Mouse (Mus musculus): Measurements from ENCODE around the gene Kcnk13.

Gene Kcnk13

DNA sequence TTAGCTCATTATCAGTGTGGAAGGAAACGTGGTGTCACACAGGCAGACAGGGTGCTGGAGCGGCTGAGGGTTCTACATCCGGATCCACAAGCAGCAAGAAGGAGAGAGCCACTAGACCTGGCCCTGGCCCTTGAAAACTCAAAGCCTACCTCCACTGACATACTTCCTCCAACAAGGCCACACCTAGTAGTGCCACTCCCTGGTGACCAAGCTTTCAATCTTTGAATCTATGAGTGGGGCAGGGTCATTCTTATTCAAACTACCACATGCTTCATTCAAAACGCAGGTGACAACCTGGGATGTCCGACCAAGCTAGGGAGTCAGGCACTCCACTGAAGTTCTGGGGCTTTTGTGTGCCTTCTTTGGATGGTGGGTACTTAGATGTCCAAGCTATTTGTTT, 35.4 kb downstream of the Kcnk13 start:
- in situ Hi-C loops (cut with MboI; ENCODE audit: low pct_unique_long_range_greater_than_20kb in 1 of 2, low sequenced_read_pairs in 2 of 2, unreplicated experiment in 1 of 2), result loop anchor here in 1 of 2 experiments (25.0 kb wide), 1 partner anchor 288 kb away; no protein-coding TSS in a partner anchor

DNA sequence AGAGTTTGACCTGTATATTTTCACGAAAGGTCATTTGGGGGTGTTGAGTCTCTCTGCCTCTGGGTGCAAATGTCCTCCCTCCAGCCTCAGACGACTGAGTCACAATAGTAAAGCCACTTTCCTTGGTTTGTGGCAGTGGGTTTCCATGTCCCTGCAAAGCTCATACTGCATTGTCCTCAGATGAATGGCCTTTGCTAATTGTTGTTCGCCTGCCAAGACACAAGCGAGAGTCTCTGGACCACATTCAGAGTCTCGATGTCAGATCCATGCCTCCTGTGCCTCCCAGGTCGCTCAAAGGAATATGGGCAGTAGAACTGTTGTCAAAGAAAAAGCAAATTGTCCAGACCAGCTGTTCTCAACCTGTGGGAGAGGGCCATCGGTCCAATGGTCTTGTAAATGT, 36.1 kb downstream of the Kcnk13 start:
- in situ Hi-C loops (cut with MboI; ENCODE audit: low pct_unique_long_range_greater_than_20kb in 1 of 2, low sequenced_read_pairs in 2 of 2, unreplicated experiment in 1 of 2), result no loop called here

DNA sequence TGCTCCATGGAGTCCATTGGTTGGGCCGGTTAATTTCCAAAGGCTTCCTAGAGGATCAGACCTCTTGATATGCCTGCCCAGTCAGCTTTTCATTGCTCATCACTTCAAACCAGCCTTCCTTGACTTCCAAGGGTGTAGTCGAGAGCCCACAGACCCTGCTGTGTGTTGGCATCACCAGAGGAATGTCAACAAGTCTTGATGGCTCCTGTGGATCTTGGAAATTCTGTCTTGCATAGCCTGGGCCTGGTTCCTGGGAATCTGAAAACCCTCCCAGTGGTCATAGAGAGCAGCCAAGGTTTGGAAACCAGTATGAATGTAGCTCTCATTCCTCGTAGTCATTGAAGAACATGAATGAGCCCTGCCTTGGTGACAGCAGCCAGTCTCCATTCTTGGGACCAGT, 36.9 kb downstream of the Kcnk13 start:
- in situ Hi-C loops (cut with MboI; ENCODE audit: low pct_unique_long_range_greater_than_20kb in 1 of 2, low sequenced_read_pairs in 2 of 2, unreplicated experiment in 1 of 2), result no loop called here

DNA sequence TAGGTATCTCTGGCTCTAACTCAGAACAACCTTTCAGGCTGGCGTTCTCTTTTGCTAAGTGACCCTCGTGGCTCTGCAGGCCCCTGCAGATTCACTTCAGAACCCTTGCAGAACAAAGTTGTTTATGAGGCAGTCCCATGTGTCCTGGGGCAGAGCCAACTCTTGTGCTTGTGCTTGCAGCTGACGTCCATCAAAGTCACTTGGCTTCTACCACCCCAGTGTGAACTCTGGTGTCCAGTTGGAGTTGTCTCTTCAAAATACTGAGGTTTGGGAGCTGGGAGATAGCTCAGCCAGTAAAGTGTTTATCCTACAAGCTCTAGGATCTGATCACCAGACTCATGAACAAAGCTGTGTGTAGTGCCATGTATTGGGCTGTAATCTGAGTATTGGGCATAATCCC, 37.6 kb downstream of the Kcnk13 start:
- in situ Hi-C loops (cut with MboI; ENCODE audit: low pct_unique_long_range_greater_than_20kb in 1 of 2, low sequenced_read_pairs in 2 of 2, unreplicated experiment in 1 of 2), result no loop called here

DNA sequence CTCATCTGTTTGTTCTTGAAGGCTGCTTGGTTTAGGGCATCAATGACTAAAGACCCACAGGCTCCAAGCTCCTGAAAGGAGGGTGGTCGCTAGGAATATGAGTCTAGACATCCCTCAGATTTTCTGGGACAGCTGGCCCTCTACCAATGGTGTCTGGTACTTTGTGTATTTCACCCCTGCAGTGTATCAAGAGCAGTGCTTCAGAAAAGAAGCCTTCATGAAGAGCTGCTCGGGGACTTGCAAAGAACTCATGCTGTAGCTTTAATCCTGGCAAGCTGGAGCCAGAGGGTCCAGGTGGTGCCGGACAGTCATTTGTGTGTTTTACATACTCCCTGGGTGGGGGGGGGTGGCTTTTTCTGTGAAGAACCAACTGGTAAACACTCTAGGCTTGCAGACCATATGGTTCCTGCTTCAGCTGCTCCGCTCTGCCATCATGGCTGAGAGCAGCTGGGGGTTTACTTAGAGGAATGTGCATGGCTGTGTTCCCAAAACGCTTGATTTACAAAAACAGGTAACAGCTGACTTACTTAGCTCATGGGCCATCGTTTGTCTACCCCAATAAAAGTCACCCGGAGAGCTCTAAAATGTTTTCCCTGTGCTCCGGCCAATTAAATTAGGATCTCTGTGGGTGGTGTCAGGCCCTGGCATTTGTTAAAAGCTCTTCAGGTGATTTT, 38.8 kb downstream of the Kcnk13 start:
- in situ Hi-C loops (cut with MboI; ENCODE audit: low pct_unique_long_range_greater_than_20kb in 1 of 2, low sequenced_read_pairs in 2 of 2, unreplicated experiment in 1 of 2), result no loop called here

DNA sequence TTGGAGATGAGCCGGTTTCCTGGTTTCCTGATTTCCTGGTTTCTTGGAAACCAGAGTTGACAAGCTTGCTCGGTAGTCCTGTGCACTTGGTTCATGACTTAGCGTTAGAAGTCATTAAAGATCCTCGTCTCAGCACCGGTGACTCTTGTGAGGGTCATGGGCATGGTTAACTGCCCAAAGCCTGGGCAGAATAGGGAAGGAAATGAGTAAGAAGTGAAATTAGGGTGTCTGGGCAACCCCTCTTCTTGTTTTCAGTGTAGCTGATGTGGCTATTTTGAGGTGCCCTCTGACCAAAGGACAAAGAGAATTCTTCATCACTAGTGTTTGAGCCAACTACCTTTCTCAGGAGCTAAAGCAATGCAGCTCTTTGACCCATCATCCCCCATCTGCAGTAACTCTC, 41.0 kb downstream of the Kcnk13 start:
- in situ Hi-C loops (cut with MboI; ENCODE audit: low pct_unique_long_range_greater_than_20kb in 1 of 2, low sequenced_read_pairs in 2 of 2, unreplicated experiment in 1 of 2), result no loop called here

DNA sequence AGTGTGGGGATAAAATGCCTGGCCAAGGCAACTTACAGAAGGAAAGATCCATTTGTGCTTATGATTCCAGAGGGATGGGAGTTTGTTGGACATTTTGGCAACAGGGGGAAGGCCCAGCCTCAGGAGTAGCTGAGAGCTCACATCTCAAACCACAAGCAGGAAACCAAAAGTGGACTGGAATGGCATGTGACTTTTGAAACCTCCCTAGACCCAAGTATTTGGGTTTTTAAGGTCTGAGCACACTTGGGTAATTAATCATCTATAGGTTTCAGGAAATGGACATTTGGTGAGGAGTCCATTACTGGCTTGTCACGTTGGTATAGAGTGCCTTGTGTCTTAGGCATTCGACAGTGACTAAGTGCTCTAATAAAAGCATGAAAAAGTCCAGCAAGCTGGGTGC, 42.4 kb downstream of the Kcnk13 start:
- in situ Hi-C loops (cut with MboI; ENCODE audit: low pct_unique_long_range_greater_than_20kb in 1 of 2, low sequenced_read_pairs in 2 of 2, unreplicated experiment in 1 of 2), result no loop called here

DNA sequence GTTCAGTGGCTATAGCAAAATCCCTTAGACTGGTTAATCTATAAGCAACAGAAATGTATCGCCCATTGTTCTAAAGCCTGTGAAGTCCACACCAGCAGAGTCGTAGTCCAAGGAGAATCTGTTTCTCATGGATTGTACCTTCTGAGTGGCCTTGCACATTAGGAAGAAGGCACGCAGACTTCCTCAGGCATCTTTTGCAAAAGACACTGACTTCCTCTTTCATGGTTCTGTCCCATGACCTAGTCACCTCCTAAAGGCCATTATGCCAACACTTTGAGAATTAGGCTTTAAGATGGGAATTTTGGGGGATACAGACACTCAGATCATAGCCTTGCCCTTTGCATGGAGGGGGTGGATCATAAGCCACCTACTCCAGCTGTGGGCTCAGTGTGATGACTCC, 48.5 kb downstream of the Kcnk13 start:
- in situ Hi-C loops (cut with MboI; ENCODE audit: low pct_unique_long_range_greater_than_20kb in 1 of 2, low sequenced_read_pairs in 2 of 2, unreplicated experiment in 1 of 2), result no loop called here

DNA sequence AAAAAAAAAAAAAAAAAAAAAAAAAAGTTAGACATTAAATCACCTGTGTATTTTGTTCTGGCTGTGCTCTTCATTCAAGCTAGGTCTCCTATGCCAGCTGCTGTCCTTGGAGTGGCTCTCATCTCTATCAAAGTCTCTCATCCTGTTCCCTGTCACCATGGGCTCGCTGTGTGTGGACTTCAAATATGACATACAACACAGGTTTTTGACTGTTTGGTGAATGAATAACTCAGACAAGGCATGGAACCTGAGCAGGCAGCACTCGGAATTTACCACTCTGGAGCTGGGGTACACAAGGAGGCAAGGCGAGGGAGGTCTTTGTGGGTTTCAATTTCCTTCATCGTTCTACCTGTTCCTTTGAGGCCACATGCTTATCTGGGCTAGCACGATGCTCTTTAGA, 50.8 kb downstream of the Kcnk13 start:
- in situ Hi-C loops (cut with MboI; ENCODE audit: low pct_unique_long_range_greater_than_20kb in 1 of 2, low sequenced_read_pairs in 2 of 2, unreplicated experiment in 1 of 2), result no loop called here

DNA sequence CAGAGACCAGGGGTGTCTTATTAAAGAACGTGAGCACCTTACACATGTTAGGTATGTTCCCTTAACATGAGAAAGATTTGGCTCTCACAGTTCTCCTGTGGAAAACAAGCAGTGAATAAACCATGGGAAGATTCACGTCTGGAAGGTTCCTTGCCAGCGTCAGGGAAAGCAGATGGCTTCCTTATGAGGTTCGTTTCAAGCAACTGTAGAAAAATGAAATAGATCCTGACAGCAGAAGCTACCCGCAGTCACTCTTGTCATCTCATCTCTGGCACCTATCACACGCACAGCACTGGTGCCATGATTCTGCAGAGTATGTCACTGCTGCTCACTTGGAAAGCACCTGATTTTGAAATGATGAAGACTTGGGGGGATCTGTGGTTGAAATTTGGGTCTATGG, 53.4 kb downstream of the Kcnk13 start:
- in situ Hi-C loops (cut with MboI; ENCODE audit: low pct_unique_long_range_greater_than_20kb in 1 of 2, low sequenced_read_pairs in 2 of 2, unreplicated experiment in 1 of 2), result no loop called here

DNA sequence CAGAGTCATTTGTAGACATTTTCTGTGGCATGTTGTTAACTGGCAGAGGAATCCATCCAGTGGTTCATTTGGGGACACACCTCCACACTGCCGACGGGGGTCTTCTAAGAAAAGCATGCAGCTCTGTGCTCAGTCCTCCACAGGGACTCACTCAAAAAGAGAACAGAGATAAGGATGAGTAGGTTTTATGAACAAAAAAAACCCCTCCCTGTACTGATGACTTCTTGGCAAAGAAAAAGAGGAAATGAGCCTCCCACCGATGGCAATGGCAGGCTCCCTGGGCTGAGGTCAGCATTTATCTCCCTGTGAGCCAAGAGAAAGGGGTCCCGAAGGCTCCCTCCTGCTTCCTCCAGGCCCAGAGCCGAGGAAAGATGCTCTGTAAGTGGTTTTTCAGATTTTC, 58.2 kb downstream of the Kcnk13 start:
- in situ Hi-C loops (cut with MboI; ENCODE audit: low pct_unique_long_range_greater_than_20kb in 1 of 2, low sequenced_read_pairs in 2 of 2, unreplicated experiment in 1 of 2), result no loop called here

DNA sequence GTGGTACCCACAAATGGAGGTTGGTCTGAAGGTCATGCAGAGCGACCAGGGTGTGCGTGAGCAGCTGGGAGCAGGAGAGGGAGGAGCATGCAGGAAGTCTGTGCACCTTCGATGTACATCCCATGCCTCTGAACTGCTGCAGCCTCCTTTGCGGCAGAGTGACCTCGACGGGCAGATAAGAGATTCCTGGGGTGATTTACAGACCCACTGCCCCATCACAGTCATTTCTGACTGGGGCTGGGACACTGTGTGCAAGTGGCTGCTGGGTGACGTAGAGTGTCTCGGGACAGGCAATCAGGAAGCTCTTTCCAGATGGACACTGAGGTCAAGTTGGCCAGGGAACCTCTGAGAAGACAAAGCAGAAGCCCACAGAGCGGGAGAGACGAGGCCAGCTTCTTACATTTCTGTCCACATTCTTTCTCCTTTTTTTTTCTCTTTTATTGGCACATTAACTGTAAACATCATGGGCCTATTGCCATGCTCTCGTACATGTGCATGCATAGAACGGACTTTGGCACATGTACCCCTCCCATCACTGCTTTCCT, 59.6 kb downstream of the Kcnk13 start:
- in situ Hi-C loops (cut with MboI; ENCODE audit: low pct_unique_long_range_greater_than_20kb in 1 of 2, low sequenced_read_pairs in 2 of 2, unreplicated experiment in 1 of 2), result no loop called here

DNA sequence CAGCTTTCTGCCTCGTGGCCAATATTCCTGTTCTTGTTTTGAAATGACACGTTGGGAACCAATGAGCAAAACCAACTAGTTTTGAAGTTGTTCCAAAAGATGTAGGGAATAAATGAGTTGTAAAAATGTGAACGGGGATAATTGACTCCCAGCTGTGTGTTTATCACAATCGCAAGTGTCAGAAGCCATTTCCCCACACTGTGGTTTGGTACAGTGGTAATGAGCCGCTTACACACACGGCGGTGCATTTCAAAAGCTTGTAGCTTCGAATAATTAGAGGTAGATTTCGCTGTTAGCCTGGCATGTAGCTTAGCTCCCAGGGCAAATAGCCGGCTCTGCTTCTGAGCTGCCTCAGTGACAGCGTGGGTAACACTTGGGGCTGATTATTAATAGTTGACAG, 61.4 kb downstream of the Kcnk13 start:
- in situ Hi-C loops (cut with MboI; ENCODE audit: low pct_unique_long_range_greater_than_20kb in 1 of 2, low sequenced_read_pairs in 2 of 2, unreplicated experiment in 1 of 2), result no loop called here

DNA sequence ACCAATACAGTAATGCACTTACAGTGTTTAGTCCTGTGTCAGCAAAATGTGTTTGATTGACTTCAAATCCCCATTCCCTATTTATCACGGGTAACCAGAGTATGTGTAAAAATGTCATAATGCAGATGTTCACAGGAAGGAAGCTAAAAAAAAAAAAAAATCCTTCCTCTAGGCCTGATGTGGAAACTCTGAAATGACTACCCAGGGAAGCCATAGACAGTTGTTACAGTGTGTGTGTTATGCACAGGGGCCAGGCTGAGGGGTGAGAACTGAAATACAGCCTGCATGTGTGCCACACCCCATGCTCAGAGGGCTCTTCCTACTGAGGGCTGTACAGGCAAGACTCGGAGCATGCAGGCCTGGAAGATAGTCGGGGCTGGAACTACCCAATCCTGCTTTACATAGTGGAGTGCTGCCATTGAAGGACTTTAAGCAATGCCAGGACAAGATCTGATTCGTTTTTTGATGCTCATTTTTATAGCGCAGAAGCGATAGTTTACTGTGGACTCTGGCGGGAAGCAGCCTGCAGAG, 62.5 kb downstream of the Kcnk13 start:
- in situ Hi-C loops (cut with MboI; ENCODE audit: low pct_unique_long_range_greater_than_20kb in 1 of 2, low sequenced_read_pairs in 2 of 2, unreplicated experiment in 1 of 2), result no loop called here

DNA sequence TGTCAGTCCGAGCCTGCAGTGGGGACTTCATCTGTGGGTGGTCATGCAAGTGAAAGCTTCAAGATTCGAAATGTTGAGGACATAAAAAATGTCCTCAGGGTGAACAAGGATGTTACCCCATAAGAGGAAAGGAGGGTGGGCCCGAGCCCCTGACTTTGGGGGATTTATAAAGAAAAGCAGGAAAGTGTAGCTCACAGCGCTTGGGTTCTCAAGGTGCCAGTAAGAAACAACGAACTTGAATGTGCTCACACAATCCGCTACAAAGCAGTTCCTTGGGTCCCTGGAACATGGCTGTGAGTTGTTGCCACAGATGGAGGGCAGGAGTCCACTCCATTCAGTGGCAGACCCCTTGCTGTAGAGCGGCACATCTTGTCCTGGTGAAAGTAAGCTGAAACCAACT, 63.0 kb downstream of the Kcnk13 start:
- in situ Hi-C loops (cut with MboI; ENCODE audit: low pct_unique_long_range_greater_than_20kb in 1 of 2, low sequenced_read_pairs in 2 of 2, unreplicated experiment in 1 of 2), result no loop called here

DNA sequence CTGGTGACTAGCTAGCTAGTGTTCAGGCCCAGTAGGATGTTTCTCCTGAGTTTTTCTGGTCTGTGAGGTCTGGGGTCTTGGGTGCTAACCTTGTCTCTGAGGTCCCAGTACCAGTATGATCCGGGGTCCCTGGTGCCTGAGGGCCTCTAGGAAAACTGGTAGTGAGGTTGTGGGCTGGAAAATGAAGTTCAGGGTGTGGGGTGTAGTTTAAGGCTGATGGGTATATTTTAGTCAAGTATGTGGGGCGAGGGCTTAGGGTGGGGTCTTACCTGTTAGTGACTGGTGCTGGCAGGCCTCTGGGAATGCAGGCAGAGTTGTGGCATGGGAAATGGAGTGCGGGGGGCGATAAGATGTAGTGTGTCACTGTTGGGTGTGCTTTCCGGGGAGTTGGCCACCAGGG, 67.4 kb downstream of the Kcnk13 start:
- in situ Hi-C loops (cut with MboI; ENCODE audit: low pct_unique_long_range_greater_than_20kb in 1 of 2, low sequenced_read_pairs in 2 of 2, unreplicated experiment in 1 of 2), result no loop called here

DNA sequence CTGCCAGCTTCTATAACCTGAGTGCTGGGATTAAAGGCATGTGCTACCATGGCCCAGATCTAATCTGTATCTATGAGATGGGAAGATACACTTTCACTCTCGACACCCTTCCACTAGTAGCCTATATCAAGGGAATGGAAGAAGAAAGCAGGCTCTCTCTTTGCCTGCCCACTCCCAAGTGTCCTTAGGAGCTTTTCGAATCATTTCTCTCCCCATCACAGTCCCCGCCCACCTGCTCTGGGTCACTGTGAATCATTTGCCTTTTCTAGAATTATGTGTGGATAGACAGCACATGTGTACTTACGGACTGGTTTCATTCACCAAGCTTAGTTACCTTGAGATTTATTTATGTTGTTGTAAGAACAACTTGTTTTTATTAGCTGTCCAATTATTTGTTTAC, 68.2 kb downstream of the Kcnk13 start:
- in situ Hi-C loops (cut with MboI; ENCODE audit: low pct_unique_long_range_greater_than_20kb in 1 of 2, low sequenced_read_pairs in 2 of 2, unreplicated experiment in 1 of 2), result no loop called here

DNA sequence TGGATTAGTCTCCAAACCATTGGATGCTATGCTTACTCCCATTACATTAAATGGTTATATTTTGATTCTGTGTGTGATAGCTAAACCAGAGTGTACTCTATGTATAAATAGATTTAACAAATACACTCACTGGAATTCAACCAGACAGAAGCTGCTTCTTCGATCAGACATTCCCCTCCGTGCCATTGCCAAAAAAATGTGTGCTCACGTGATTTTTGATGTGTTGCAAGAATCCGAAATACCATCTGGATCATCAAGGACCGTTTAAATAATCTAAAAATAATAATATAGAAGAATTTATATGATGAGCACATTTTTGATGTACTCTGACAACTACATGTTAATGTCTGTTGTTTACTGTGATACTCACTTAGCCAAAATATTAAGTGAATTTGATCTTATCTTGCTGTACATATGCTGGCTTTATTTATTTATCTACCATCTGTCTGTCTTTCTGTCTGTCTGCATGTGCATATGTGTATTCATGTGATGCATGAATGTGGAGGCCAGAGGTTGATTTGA, 74.5 kb downstream of the Kcnk13 start:
- in situ Hi-C loops (cut with MboI; ENCODE audit: low pct_unique_long_range_greater_than_20kb in 1 of 2, low sequenced_read_pairs in 2 of 2, unreplicated experiment in 1 of 2), result no loop called here

DNA sequence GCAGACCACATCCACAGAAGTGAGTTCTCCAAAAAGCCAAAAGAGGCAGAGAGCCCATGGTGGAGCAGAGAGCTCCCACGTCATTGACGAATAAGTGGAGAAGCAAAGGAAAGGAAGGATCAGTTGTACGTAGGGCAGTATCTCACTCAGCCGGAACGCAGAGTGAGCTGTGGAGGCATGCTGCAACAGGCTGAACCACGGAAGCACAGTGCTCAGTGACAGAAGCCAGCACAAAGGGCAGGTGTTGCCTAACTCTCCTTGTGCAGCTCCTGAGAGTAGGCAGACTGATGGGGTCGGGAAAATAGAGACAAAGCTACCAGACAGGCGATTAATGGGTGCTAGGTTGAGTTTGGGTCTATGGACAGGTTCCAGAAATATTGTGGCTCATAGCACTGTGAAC, 77.8 kb downstream of the Kcnk13 start:
- in situ Hi-C loops (cut with MboI; ENCODE audit: low pct_unique_long_range_greater_than_20kb in 1 of 2, low sequenced_read_pairs in 2 of 2, unreplicated experiment in 1 of 2), result no loop called here

DNA sequence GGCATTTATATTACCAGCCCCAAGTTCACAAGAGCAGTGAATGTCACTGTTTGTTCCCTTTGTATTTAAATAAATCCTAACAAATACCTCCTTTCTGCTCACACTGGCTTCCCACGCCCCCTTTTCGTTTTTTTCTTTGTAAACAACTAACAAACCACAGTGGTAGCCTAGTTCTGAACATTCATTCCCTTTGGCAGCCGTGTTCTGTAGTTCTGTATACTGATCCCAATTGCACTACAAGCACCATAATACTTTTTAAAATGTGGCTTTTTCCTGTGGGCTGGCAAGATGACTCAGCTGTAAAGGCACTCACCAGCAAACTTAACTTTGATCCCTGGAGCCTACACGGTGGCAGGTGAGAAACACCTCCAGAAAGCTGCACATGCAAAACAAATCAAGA, 80.4 kb downstream of the Kcnk13 start:
- in situ Hi-C loops (cut with MboI; ENCODE audit: low pct_unique_long_range_greater_than_20kb in 1 of 2, low sequenced_read_pairs in 2 of 2, unreplicated experiment in 1 of 2), result no loop called here
